Mouse (Mus musculus) embryonic fibroblast, embryonic 13.5 days (primary cell): ENCODE data around the gene Lrp6.

Experiments used
- CTCF ChIP-seq: IDR thresholded peaks from 2 replicates; pipeline ENCODE4 v1.5.1; 2011; ENCODE audit warnings: mild to moderate bottlenecking, control low read depth, low read length, moderate library complexity, borderline replicate concordance; ENCODE audit not compliant: insufficient read depth
- POLR2A ChIP-seq: IDR thresholded peaks from 2 replicates; pipeline ENCODE4 v1.6.1; 2011; ENCODE audit warnings: low read depth, mild to moderate bottlenecking, control low read depth, low read length, moderate library complexity

DNA sequence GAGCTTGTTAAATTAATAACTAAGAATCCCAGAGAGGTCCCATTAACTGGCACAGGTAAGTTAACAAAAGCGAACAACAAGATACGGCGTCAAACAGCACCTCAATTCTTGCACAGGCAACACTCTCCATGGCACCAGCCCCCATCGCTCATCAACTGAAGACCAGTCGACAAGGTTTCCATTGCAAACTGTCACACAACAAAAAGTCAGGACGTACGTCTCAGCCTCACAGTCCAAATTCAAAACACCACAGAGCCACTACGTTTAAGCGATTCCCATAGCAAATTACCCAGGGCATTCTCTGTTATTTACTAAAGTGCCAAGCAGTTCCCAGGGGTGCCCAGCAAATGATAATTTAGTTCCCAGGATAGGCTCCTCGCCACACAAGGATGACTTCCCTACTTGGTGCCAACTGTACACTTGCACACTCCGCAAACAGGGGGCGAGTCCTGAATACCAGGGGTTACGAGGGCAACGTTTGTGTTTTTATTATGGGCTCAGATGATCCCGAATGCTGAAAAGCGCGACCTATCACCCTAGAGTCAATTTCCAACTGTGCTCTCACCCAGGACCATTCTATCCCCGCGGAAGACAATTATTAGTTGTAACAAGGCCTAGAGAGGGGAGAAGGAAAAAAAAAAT lies 1.0 kb downstream of the Lrp6 start:
- TF ChIP-seq CTCF (no peak), POLR2A (0 out of 2 replicates have a peak, but pooled peaks have one; percentile 19)
